Mouse (Mus musculus): ENCODE measurements at regions not wholly inside any gene's neighbourhood (a gene's known extent, or its start where the extent isn't known, plus 50 kb on each side); places are given as distances from the start of the nearest gene placed in this dataset.

- no peak for TF ChIP-seq CTCF (IDR thresholded peaks at IDR 0.05; ENCODE audit: insufficient read depth, low read length)
- no peak for TF ChIP-seq POLR2A (IDR thresholded peaks at IDR 0.05; ENCODE audit: borderline replicate concordance, extremely low read depth, low read depth, low read length)
These were observed 505.1 kb upstream of the Kdm8 start for GRCm38 (mm10) chr7:124939357-124939756.
